Mouse (Mus musculus) liver, embryonic 13.5 days (tissue): ENCODE results near the gene Tenm2. TPM values are rescaled to one million over a fixed set of nuclear protein-coding genes. Genes with fewer than 3 reads are reported as not detected.

ENCODE experiments used
- ATAC-seq: fragments of 200-750 bp; cut with Nextera tagmentation; 2 replicates; pipeline ENCODE4 v1.8.0; 2017; ENCODE audit warnings: low read depth, mild to moderate bottlenecking, moderate number of reproducible peaks, moderate library complexity
- DNase-seq: peaks from one replicate; pipeline ENCODE4 v3.0.0; 2022
- H3K27ac ChIP-seq: fragments of 300-500 bp; sonication (generic); 2 replicates; pipeline ENCODE4 v1.5.1; 2015; ENCODE audit warnings: moderate library complexity, mild to moderate bottlenecking, inconsistent platforms
- H3K27me3 ChIP-seq: fragments of 300-500 bp; sonication (generic); 2 replicates; pipeline ENCODE4 v1.6.1; 2015; ENCODE audit warnings: mild to moderate bottlenecking, inconsistent platforms
- H3K36me3 ChIP-seq: fragments of 300-500 bp; sonication (generic); 2 replicates; pipeline ENCODE4 v1.6.1; 2015; ENCODE audit warnings: mild to moderate bottlenecking, inconsistent platforms
- H3K4me1 ChIP-seq: fragments of 300-500 bp; sonication (generic); replicated peaks from 2 replicates; pipeline ENCODE4 v1.6.1; 2015; ENCODE audit warnings: inconsistent platforms
- H3K4me2 ChIP-seq: fragments of 300-500 bp; sonication (generic); 2 replicates; pipeline ENCODE4 v1.6.1; 2015; ENCODE audit warnings: inconsistent platforms, mild to moderate bottlenecking, moderate library complexity
- H3K4me3 ChIP-seq: fragments of 300-500 bp; sonication (generic); replicated peaks from 2 replicates; pipeline ENCODE4 v1.5.1; 2015; ENCODE audit warnings: mild to moderate bottlenecking, inconsistent platforms
- H3K9ac ChIP-seq: fragments of 300-500 bp; sonication (generic); 2 replicates; pipeline ENCODE4 v1.6.1; 2015; ENCODE audit warnings: mild to moderate bottlenecking, inconsistent platforms
- H3K9me3 ChIP-seq: fragments of 300-500 bp; sonication (generic); replicated peaks from 2 replicates; pipeline ENCODE4 v1.6.1; 2016; ENCODE audit warnings: inconsistent platforms
- WGBS: fragments of 180-500 bp; shearing (Covaris S2); methylation state at CpG from one replicate; pipeline ENCODE4 v1.1.7; 2015; ENCODE audit not compliant: insufficient replicate concordance; 5-methylcytosine and 5-hydroxymethylcytosine counted together
- polyA plus RNA-seq: library from polyadenylated mRNA; unstranded; fragments of >200 nt; fragmentation: Nextera tagmentation; extraction: Ambion mirVana; gene quantifications from 2 replicates; pipeline ENCODE4 v1.2.1, GENCODE M21; 2015

Gene Tenm2
- polyA plus RNA-seq, 1 experiment from 2014 or later: 0.06 TPM

GRCm38 (mm10) chr11:36172520-36172919 lies 1063.2 kb downstream of the Tenm2 start:
- Histone ChIP-seq H3K4me2 (no peak overlapping the region), H3K27me3 (no peaks in the 10 kb centered on the region), H3K27ac (no peak overlapping the region), H3K4me3 (no peak overlapping the region), H3K9ac (no peak overlapping the region), H3K9me3 (no peaks in the 10 kb centered on the region), H3K36me3 (no peaks in the 10 kb centered on the region), H3K4me1 (no peaks in the 10 kb centered on the region)
- no peak for ATAC-seq
- no peak for DNase-seq
- 63% methylated on average over 6 of the region's 6 CpGs for WGBS

- Histone ChIP-seq H3K36me3 (no peaks in the 10 kb centered on the region), H3K4me3 (no peak overlapping the region), H3K27me3 (no peaks in the 10 kb centered on the region), H3K27ac (no peak overlapping the region), H3K4me1 (no peaks in the 10 kb centered on the region), H3K9me3 (no peaks in the 10 kb centered on the region), H3K9ac (no peak overlapping the region), H3K4me2 (no peak overlapping the region)
- DNase-seq (no peak), ATAC-seq (no peak)
- WGBS: 68% methylated on average over 7 of the region's 7 CpGs
Observed at GRCm38 (mm10) chr11:36171991-36172390, 1063.8 kb downstream of the Tenm2 start.

- 79% methylated on average over 12 of the region's 12 CpGs for WGBS
Observed at GRCm38 (mm10) chr11:36171221-36171620, 1064.5 kb downstream of the Tenm2 start.

GRCm38 (mm10) chr11:36169738-36170137 lies 1066.0 kb downstream of the Tenm2 start:
- Histone ChIP-seq H3K4me3 (no peak overlapping the region), H3K9ac (no peak overlapping the region), H3K4me1 (no peaks in the 10 kb centered on the region), H3K36me3 (no peaks in the 10 kb centered on the region), H3K27me3 (no peaks in the 10 kb centered on the region), H3K9me3 (no peaks in the 10 kb centered on the region), H3K4me2 (no peak overlapping the region), H3K27ac (no peak overlapping the region)
- 70% methylated on average over 4 of the region's 4 CpGs for WGBS
- DNase-seq (no peak), ATAC-seq (no peak)

More at GRCm38 (mm10) chr11:36171221-36171620, 1064.5 kb downstream of the Tenm2 start:
- Histone ChIP-seq H3K4me3 (no peak overlapping the region), H3K4me2 (no peak overlapping the region), H3K9me3 (no peaks in the 10 kb centered on the region), H3K4me1 (no peaks in the 10 kb centered on the region), H3K27ac (no peak overlapping the region), H3K36me3 (no peaks in the 10 kb centered on the region), H3K27me3 (no peaks in the 10 kb centered on the region), H3K9ac (no peak overlapping the region)
- no peak for DNase-seq
- no peak for ATAC-seq

GRCm38 (mm10) chr11:36168921-36169537 lies 1066.7 kb downstream of the Tenm2 start:
- Histone ChIP-seq H3K4me2 (no peak overlapping the region), H3K27ac (no peak overlapping the region), H3K9me3 (no peaks in the 10 kb centered on the region), H3K4me1 (no peaks in the 10 kb centered on the region), H3K4me3 (no peak overlapping the region), H3K36me3 (no peaks in the 10 kb centered on the region), H3K9ac (no peak overlapping the region), H3K27me3 (no peaks in the 10 kb centered on the region)
- WGBS: 65% methylated on average over 6 of the region's 6 CpGs
- ATAC-seq: no peak
- DNase-seq: no peak

GRCm38 (mm10) chr11:36167766-36168318 lies 1067.9 kb downstream of the Tenm2 start:
- H3K4me1 ChIP-seq: no peaks in the 10 kb centered on the region
- H3K4me3 ChIP-seq: no peak overlapping the region
- no peaks in the 10 kb centered on the region for H3K36me3 ChIP-seq
- H3K9me3 ChIP-seq: no peaks in the 10 kb centered on the region
- 70% methylated on average over 10 of the region's 10 CpGs for WGBS
- no peaks in the 10 kb centered on the region for H3K27me3 ChIP-seq
- no peak overlapping the region for H3K4me2 ChIP-seq
- H3K9ac ChIP-seq: no peak overlapping the region
- no peak for ATAC-seq
- DNase-seq: no peak
- H3K27ac ChIP-seq: no peak overlapping the region

GRCm38 (mm10) chr11:36163580-36163979 lies 1072.2 kb downstream of the Tenm2 start:
- no peaks in the 10 kb centered on the region for H3K4me1 ChIP-seq
- H3K27me3 ChIP-seq: no peaks in the 10 kb centered on the region
- no peaks in the 10 kb centered on the region for H3K36me3 ChIP-seq
- no peak overlapping the region for H3K27ac ChIP-seq
- no peak for DNase-seq
- no peaks in the 10 kb centered on the region for H3K9me3 ChIP-seq
- 80% methylated on average over 11 of the region's 11 CpGs for WGBS
- H3K9ac ChIP-seq: no peak overlapping the region
- no peak overlapping the region for H3K4me3 ChIP-seq
- no peak for ATAC-seq
- no peak overlapping the region for H3K4me2 ChIP-seq

GRCm38 (mm10) chr11:36161765-36162321 lies 1073.9 kb downstream of the Tenm2 start:
- H3K4me2 ChIP-seq: no peak overlapping the region
- H3K9me3 ChIP-seq: no peaks in the 10 kb centered on the region
- DNase-seq (no peak), ATAC-seq (no peak)
- H3K4me1 ChIP-seq: no peaks in the 10 kb centered on the region
- no peaks in the 10 kb centered on the region for H3K27me3 ChIP-seq
- no peak overlapping the region for H3K9ac ChIP-seq
- no peak overlapping the region for H3K4me3 ChIP-seq
- no peak overlapping the region for H3K27ac ChIP-seq
- 74% methylated on average over 10 of the region's 10 CpGs for WGBS
- no peaks in the 10 kb centered on the region for H3K36me3 ChIP-seq

- Histone ChIP-seq H3K9me3 (no peaks in the 10 kb centered on the region), H3K4me1 (no peaks in the 10 kb centered on the region), H3K36me3 (no peaks in the 10 kb centered on the region), H3K27me3 (no peaks in the 10 kb centered on the region), H3K4me2 (no peak overlapping the region), H3K4me3 (no peak overlapping the region), H3K27ac (no peak overlapping the region), H3K9ac (no peak overlapping the region)
- DNase-seq (no peak), ATAC-seq (no peak)
- 37% methylated on average over 5 of the region's 5 CpGs for WGBS
Observed at GRCm38 (mm10) chr11:36153450-36153849, 1082.3 kb downstream of the Tenm2 start.

GRCm38 (mm10) chr11:36153011-36153410 lies 1082.8 kb downstream of the Tenm2 start:
- H3K4me1 ChIP-seq: no peaks in the 10 kb centered on the region
- no peak for ATAC-seq
- H3K27me3 ChIP-seq: no peaks in the 10 kb centered on the region
- H3K4me3 ChIP-seq: no peak overlapping the region
- no peak overlapping the region for H3K4me2 ChIP-seq
- 16% methylated on average over 9 of the region's 9 CpGs for WGBS
- no peak for DNase-seq
- H3K9ac ChIP-seq: no peak overlapping the region
- no peaks in the 10 kb centered on the region for H3K9me3 ChIP-seq
- H3K36me3 ChIP-seq: no peaks in the 10 kb centered on the region
- H3K27ac ChIP-seq: no peak overlapping the region

- Histone ChIP-seq H3K4me3 (no peak overlapping the region), H3K4me2 (0 out of 2 replicates have a peak overlapping the region, but pooled peaks have one; percentile 17), H3K4me1 (no peaks in the 10 kb centered on the region), H3K9me3 (no peaks in the 10 kb centered on the region), H3K36me3 (no peaks in the 10 kb centered on the region), H3K9ac (no peak overlapping the region), H3K27me3 (no peaks in the 10 kb centered on the region), H3K27ac (no peak overlapping the region)
- ATAC-seq: no peak
- DNase-seq: peak; percentile 5
- WGBS: 4% methylated on average over 6 of the region's 6 CpGs
Observed at GRCm38 (mm10) chr11:36152226-36152625, 1083.5 kb downstream of the Tenm2 start.

- WGBS: 55% methylated on average over 3 of the region's 3 CpGs
- no peak overlapping the region for H3K9ac ChIP-seq
- H3K9me3 ChIP-seq: no peaks in the 10 kb centered on the region
- DNase-seq (no peak), ATAC-seq (no peak)
- no peaks in the 10 kb centered on the region for H3K36me3 ChIP-seq
- H3K4me2 ChIP-seq: no peak overlapping the region
- no peaks in the 10 kb centered on the region for H3K27me3 ChIP-seq
- no peak overlapping the region for H3K27ac ChIP-seq
- H3K4me3 ChIP-seq: no peak overlapping the region
- H3K4me1 ChIP-seq: no peaks in the 10 kb centered on the region
Observed at GRCm38 (mm10) chr11:36149092-36149491, 1086.7 kb downstream of the Tenm2 start.
